Mouse (Mus musculus): ENCODE measurements around the gene Pgpep1. TPM values are rescaled to one million over a fixed set of nuclear protein-coding genes. Genes with fewer than 3 reads are reported as not detected.

Pgpep1 gene
- total and polyA plus RNA-seq, 3 experiments: 12.3 to 30.0 (median 22.9) TPM

DNA sequence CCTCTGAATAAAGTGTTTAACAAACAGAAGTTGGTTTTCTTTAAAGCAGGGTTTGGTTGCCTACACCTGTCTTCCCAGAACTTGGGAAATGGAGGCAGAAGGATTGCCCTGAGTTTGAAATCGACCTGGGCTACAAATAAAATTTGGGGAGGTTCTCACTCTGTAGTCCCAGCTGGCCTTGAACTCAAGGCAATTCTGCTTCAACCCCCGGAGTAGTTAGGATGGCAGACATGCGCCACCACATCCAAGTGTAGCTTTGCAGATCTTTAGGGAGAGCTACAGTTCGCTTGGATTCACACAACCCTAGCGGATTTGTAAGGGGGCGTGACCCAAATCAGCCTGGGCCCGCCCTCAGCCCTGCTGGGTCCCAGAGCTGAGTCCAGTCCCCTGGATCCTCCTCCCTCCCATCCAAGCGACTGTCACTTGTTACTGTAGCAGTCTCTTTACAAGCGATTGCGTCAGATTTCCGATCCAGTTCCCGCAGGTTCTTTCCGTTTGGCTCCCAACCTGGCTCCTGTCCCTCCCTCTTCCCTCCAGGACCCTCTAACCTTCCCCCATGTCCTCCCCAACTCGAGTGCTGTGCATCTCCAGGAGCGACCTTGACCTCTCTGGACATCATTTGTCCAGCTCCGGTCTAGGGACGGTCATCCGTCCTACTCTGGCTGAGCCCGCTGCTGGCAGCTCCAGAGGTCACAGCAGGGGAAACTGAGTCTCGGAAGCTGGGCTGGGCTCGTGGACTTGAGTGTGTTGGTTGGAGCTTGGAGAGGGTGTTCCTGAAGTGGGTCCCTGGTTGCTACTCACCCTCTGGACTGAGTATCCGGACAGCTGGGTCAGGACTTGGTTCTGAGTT is 29.4 kb downstream of the Pgpep1 start:
- H3K36me3 ChIP-seq (replicated peaks in 1 of 2; ENCODE audit: control insufficient read depth in 1 of 2, insufficient read depth in 1 of 2, low read length in 1 of 2): no peaks in the 10 kb centered on the region
- dilution Hi-C loops (cut with MboI; ENCODE audit: extremely low pct_ligation_motif_present, extremely low pct_unique_long_range_greater_than_20kb, low sequenced_read_pairs) (no loop called here), in situ Hi-C loops (cut with MboI; ENCODE audit: low pct_ligation_motif_present, low pct_unique_long_range_greater_than_20kb, low sequenced_read_pairs) (no loop called here)
- no peak for TF ChIP-seq RAD21 (IDR thresholded peaks at IDR 0.05; ENCODE audit: low read depth, low read length)
- no peak for TF ChIP-seq USF2 (conservative IDR thresholded peaks at IDR 0.05; ENCODE audit: low read depth, low read length)
- 0 out of 2 replicates have a peak, but pooled peaks have one; percentile 2 for TF ChIP-seq MAZ (IDR thresholded peaks at IDR 0.05; ENCODE audit: low read depth, low read length)
- TF ChIP-seq USF1 (IDR thresholded peaks at IDR 0.05; ENCODE audit: low read depth, low read length): no peak
- no peak for TF ChIP-seq CHD2 (IDR thresholded peaks at IDR 0.05; ENCODE audit: low read length)
- H3K79me2 ChIP-seq (replicated peaks; ENCODE audit: control insufficient read depth, extremely low read depth, insufficient read depth, poor library complexity, severe bottlenecking): no peaks in the 10 kb centered on the region
- peaks cover 2% of the 10 kb centered on the region for H3K9me3 ChIP-seq (replicated peaks; ENCODE audit: low read length)
- H3K4me2 ChIP-seq (ENCODE audit: insufficient read depth, low read depth, poor library complexity, severe bottlenecking): no peak overlapping the region
- no peak overlapping the region for H3K9ac ChIP-seq (ENCODE audit: insufficient read depth, low read depth)
- no peak for DNase-seq (ENCODE audit: extremely low read depth)
- H3K27me3 ChIP-seq (replicated peaks): no peaks in the 10 kb centered on the region
- H3K4me1 ChIP-seq (ENCODE audit: control insufficient read depth in 1 of 2, insufficient read depth in 2 of 2): peaks cover 24 to 67% of the 10 kb centered on the region in 2 experiments
- H3K4me3 ChIP-seq (replicated peaks in 1 of 3; ENCODE audit: low read depth in 2 of 3, low read length in 2 of 3, poor library complexity in 1 of 3): no peak overlapping the region
- no peak overlapping the region for H3K27ac ChIP-seq (ENCODE audit: insufficient read depth, low read depth)

GRCm38 (mm10) chr8:70629574-70630531 is 30.3 kb downstream of the Pgpep1 start:
- H3K27ac ChIP-seq (ENCODE audit: insufficient read depth, low read depth): peak overlapping the region; percentile 64
- TF ChIP-seq ZMIZ1 (IDR thresholded peaks at IDR 0.05; ENCODE audit: low read depth, low read length) (0 out of 2 replicates have a peak, but pooled peaks have one; percentile 36), E2F4 (IDR thresholded peaks at IDR 0.05; ENCODE audit: insufficient replicate concordance, low read depth, low read length) (no peak), RCOR1 (conservative IDR thresholded peaks at IDR 0.05; ENCODE audit: low read depth, low read length) (no peak), ELF1 (IDR thresholded peaks at IDR 0.05; ENCODE audit: low read depth, low read length) (peak; percentile 65), MAFK (IDR thresholded peaks at IDR 0.05; ENCODE audit: insufficient replicate concordance, low read length) (no peak), CHD1 (IDR thresholded peaks at IDR 0.05; ENCODE audit: low read depth, low read length) (no peak), MAX (IDR thresholded peaks at IDR 0.05; ENCODE audit: low read length) (peak; percentile 93), JUND (conservative IDR thresholded peaks at IDR 0.05; ENCODE audit: low read depth, low read length) (no peak; the same call in 1 of the 2 replicates), ETS1 (conservative IDR thresholded peaks at IDR 0.05; ENCODE audit: low read depth, low read length) (peak; percentile 64), SIN3A (IDR thresholded peaks at IDR 0.05; ENCODE audit: low read length) (peak; percentile 90), TBP (conservative IDR thresholded peaks at IDR 0.05; ENCODE audit: low read depth, low read length) (no peak), POLR2A (IDR thresholded peaks at IDR 0.05; ENCODE audit: low read depth, low read length) (no peak; the same call in 1 of the 2 replicates), USF2 (conservative IDR thresholded peaks at IDR 0.05; ENCODE audit: low read depth, low read length) (no peak; the same call in 1 of the 2 replicates), EP300 (IDR thresholded peaks at IDR 0.05; ENCODE audit: low read length) (peak; percentile 24; the same call in 1 of the 2 replicates), CTCF (conservative IDR thresholded peaks at IDR 0.05 in 1 of 2, IDR thresholded peaks at IDR 0.05 in 1 of 2; ENCODE audit: low read depth in 2 of 2, low read length in 2 of 2) (peak; percentile 90 to 100), KAT2A (IDR thresholded peaks at IDR 0.05; ENCODE audit: insufficient replicate concordance, low read length) (peak; percentile 55; the same call in 1 of the 2 replicates), MEF2A (IDR thresholded peaks at IDR 0.05; ENCODE audit: borderline replicate concordance, low read depth, low read length) (peak; percentile 84), PAX5 (IDR thresholded peaks at IDR 0.05; ENCODE audit: low read length) (no peak), MXI1 (IDR thresholded peaks at IDR 0.05; ENCODE audit: low read depth, low read length) (peak; percentile 76), CHD2 (IDR thresholded peaks at IDR 0.05; ENCODE audit: low read length) (no peak; the same call in 1 of the 2 replicates), IRF4 (IDR thresholded peaks at IDR 0.05; ENCODE audit: low read depth, low read length) (peak; percentile 72; the same call in 1 of the 2 replicates), GABPA (IDR thresholded peaks at IDR 0.05; ENCODE audit: insufficient replicate concordance, low read depth, low read length) (no peak), NRF1 (IDR thresholded peaks at IDR 0.05; ENCODE audit: low read depth, low read length) (peak; percentile 94), UBTF (IDR thresholded peaks at IDR 0.05; ENCODE audit: low read depth, low read length) (no peak), ZKSCAN1 (IDR thresholded peaks at IDR 0.05; ENCODE audit: borderline replicate concordance, low read depth, low read length) (no peak)

More at GRCm38 (mm10) chr8:70629574-70630531, 30.3 kb downstream of the Pgpep1 start:
- Histone ChIP-seq H3K4me1 (ENCODE audit: control insufficient read depth in 1 of 2, insufficient read depth in 2 of 2) (peaks cover 19 to 59% of the 10 kb centered on the region in 2 experiments), H3K27me3 (replicated peaks) (no peaks in the 10 kb centered on the region), H3K4me2 (ENCODE audit: insufficient read depth, low read depth, poor library complexity, severe bottlenecking) (peak overlapping the region; percentile 17), H3K4me3 (replicated peaks in 1 of 3; ENCODE audit: low read depth in 2 of 3, low read length in 2 of 3, poor library complexity in 1 of 3) (peak overlapping the region; percentile 10 to 44 (median 32)), H3K9ac (ENCODE audit: insufficient read depth, low read depth) (no peak overlapping the region; the same call in 1 of the 2 replicates), H3K79me2 (replicated peaks; ENCODE audit: control insufficient read depth, extremely low read depth, insufficient read depth, poor library complexity, severe bottlenecking) (no peaks in the 10 kb centered on the region), H3K9me3 (replicated peaks; ENCODE audit: low read length) (peaks cover 6% of the 10 kb centered on the region), H3K36me3 (replicated peaks in 1 of 2; ENCODE audit: control insufficient read depth in 1 of 2, insufficient read depth in 1 of 2, low read length in 1 of 2) (no peaks in the 10 kb centered on the region)
- DNase-seq (ENCODE audit: extremely low read depth): peak; percentile 93
- in situ Hi-C loops (cut with MboI; ENCODE audit: low pct_ligation_motif_present, low pct_unique_long_range_greater_than_20kb, low sequenced_read_pairs): no loop called here
- dilution Hi-C loops (cut with MboI; ENCODE audit: extremely low pct_ligation_motif_present, extremely low pct_unique_long_range_greater_than_20kb, low sequenced_read_pairs): no loop called here
